Comparison of ENCODE assay signal across 8 mouse cellular contexts in genomic region chr8:109691769-109692168, GRCm38 (mm10). TPM values are rescaled to one million over a fixed set of nuclear protein-coding genes. Genes with fewer than 3 reads are reported as not detected.
DNase-seq lines count a peak whose midpoint lies in the region; ATAC-seq and TF ChIP-seq lines count a peak whose summit lies in the region.

No protein-coding gene starts in this region.

- H3K27ac ChIP-seq in liver, adult 2 months (replicated peaks; ENCODE audit: insufficient read depth, low read depth, low read length) = no peak overlapping the region
- H3K27ac ChIP-seq in forebrain, embryonic 11.5 days (ENCODE audit: low read depth, low read length) = no peak overlapping the region; the same call in 1 of the 2 replicates
- H3K27ac ChIP-seq in limb, embryonic 15.5 days = no peak overlapping the region
- H3K27ac ChIP-seq in neural tube, embryonic 14.5 days (ENCODE audit: low read depth, low read length) = no peak overlapping the region

- no peak overlapping the region for H3K4me3 ChIP-seq in liver, adult 2 months (ENCODE audit: insufficient read depth, low read depth, low read length)
- H3K4me3 ChIP-seq in forebrain, embryonic 11.5 days (ENCODE audit: low read depth, low read length) = peak overlapping the region; percentile 97
- peak overlapping the region; percentile 98 for H3K4me3 ChIP-seq in limb, embryonic 15.5 days
- H3K4me3 ChIP-seq in neural tube, embryonic 14.5 days (ENCODE audit: low read depth, low read length) = peak overlapping the region; percentile 70

- no peaks in the 10 kb centered on the region for H3K9me3 ChIP-seq in forebrain, embryonic 11.5 days (ENCODE audit: control insufficient read depth, low read length)
- H3K9me3 ChIP-seq in limb, embryonic 15.5 days = no peaks in the 10 kb centered on the region
- no peaks in the 10 kb centered on the region for H3K9me3 ChIP-seq in neural tube, embryonic 14.5 days (ENCODE audit: control insufficient read depth, low read length)

- no peak for DNase-seq in liver, adult 2 months (ENCODE audit: extremely low read depth, low read depth, low spot score)
- DNase-seq in liver = no peak
- DNase-seq in forebrain, embryonic 11.5 days (ENCODE audit: low spot score) = peak; percentile 54
- no peak for DNase-seq in urinary bladder, postnatal 4 days (ENCODE audit: low spot score in 2 of 2)

- no peaks in the 10 kb centered on the region for H3K36me3 ChIP-seq in liver, adult 2 months (ENCODE audit: control insufficient read depth, insufficient read depth, low read length)
- no peaks in the 10 kb centered on the region for H3K36me3 ChIP-seq in forebrain, embryonic 11.5 days (ENCODE audit: control insufficient read depth, insufficient read depth, low read length)
- no peaks in the 10 kb centered on the region for H3K36me3 ChIP-seq in limb, embryonic 15.5 days
- no peaks in the 10 kb centered on the region for H3K36me3 ChIP-seq in neural tube, embryonic 14.5 days (ENCODE audit: control insufficient read depth, insufficient read depth, low read length)

- peaks cover 13% of the 10 kb centered on the region for H3K4me1 ChIP-seq in liver, adult 2 months (ENCODE audit: control insufficient read depth, insufficient read depth, low read length)
- H3K4me1 ChIP-seq in forebrain, embryonic 11.5 days (replicated peaks; ENCODE audit: control insufficient read depth, insufficient read depth, low read length) = peaks cover 4% of the 10 kb centered on the region; the same call in 1 of the 2 replicates
- peaks cover 25% of the 10 kb centered on the region for H3K4me1 ChIP-seq in limb, embryonic 15.5 days
- peaks cover 19% of the 10 kb centered on the region; the same call in 1 of the 2 replicates for H3K4me1 ChIP-seq in neural tube, embryonic 14.5 days (ENCODE audit: control insufficient read depth, insufficient read depth, low read length)

- 0 out of 2 replicates have a peak, but pooled peaks have one; percentile 15 for TF ChIP-seq CTCF in liver, adult 2 months (IDR thresholded peaks at IDR 0.05; ENCODE audit: low read depth, low read length)

- WGBS in liver, adult 2 months = 50% methylated on average over 5 of the region's 5 CpGs
- WGBS in forebrain, embryonic 11.5 days = 65% methylated on average over 5 of the region's 5 CpGs
- WGBS in limb, embryonic 15.5 days = 38% methylated on average over 5 of the region's 5 CpGs
- 51% methylated on average over 5 of the region's 5 CpGs for WGBS in neural tube, embryonic 14.5 days

- no peaks in the 10 kb centered on the region for H3K27me3 ChIP-seq in liver, adult 2 months (ENCODE audit: control insufficient read depth, insufficient read depth, low read length)
- no peaks in the 10 kb centered on the region for H3K27me3 ChIP-seq in forebrain, embryonic 11.5 days (ENCODE audit: control insufficient read depth, insufficient read depth, low read length)
- H3K27me3 ChIP-seq in limb, embryonic 15.5 days = no peaks in the 10 kb centered on the region
- no peaks in the 10 kb centered on the region for H3K27me3 ChIP-seq in neural tube, embryonic 14.5 days (ENCODE audit: control insufficient read depth, insufficient read depth, low read length)

- H3K4me2 ChIP-seq in forebrain, embryonic 11.5 days (ENCODE audit: low read depth, low read length, severe bottlenecking) = peak overlapping the region; percentile 48
- peak overlapping the region; percentile 49 for H3K4me2 ChIP-seq in limb, embryonic 15.5 days
- peak overlapping the region; percentile 83 for H3K4me2 ChIP-seq in neural tube, embryonic 14.5 days (ENCODE audit: low read depth, low read length)

- ATAC-seq in activated CD4-positive, CD25-positive, alpha-beta regulatory T cell, adult 4 months = peak; percentile 9
- no peak for ATAC-seq in forebrain, embryonic 11.5 days (replicated peaks; ENCODE audit: low FRiP score)
- ATAC-seq in limb, embryonic 15.5 days (ENCODE audit: insufficient number of reproducible peaks, low FRiP score, low TSS enrichment, low read depth) = no peak
- ATAC-seq in neural tube, embryonic 14.5 days (ENCODE audit: low read depth) = no peak
- no peak for ATAC-seq in inflammation-experienced regulatory T-cells, adult 6 months

- no peak for TF ChIP-seq POLR2A in liver, adult 2 months (IDR thresholded peaks at IDR 0.05; ENCODE audit: extremely low read depth, insufficient read depth, low read length)

- H3K9ac ChIP-seq in liver, adult 2 months (ENCODE audit: low read depth, low read length) = no peak overlapping the region
- H3K9ac ChIP-seq in forebrain, embryonic 11.5 days (ENCODE audit: low read length) = peak overlapping the region; percentile 97
- H3K9ac ChIP-seq in limb, embryonic 15.5 days = 0 out of 2 replicates have a peak overlapping the region, but pooled peaks have one; percentile 94
- H3K9ac ChIP-seq in neural tube, embryonic 14.5 days (replicated peaks; ENCODE audit: low read depth, low read length) = peak overlapping the region; percentile 83; the same call in 1 of the 2 replicates

- peaks cover 34% of the 10 kb centered on the region for H3K79me2 ChIP-seq in liver, adult 2 months (ENCODE audit: control insufficient read depth, insufficient read depth, low read length)

RNA-seq across cellular contexts. Expression of gene Ist1, which starts 1.3 kb away (rescaled TPM):
- total RNA-seq in liver, adult 2 months (2014; rRNA removed) = 31.8 and 31.9 TPM in 2 replicates
- polyA plus RNA-seq in liver, adult 2 months (2012; rRNA removed) = 24.6 and 26.1 TPM in 2 replicates
- polyA plus RNA-seq in activated CD4-positive, CD25-positive, alpha-beta regulatory T cell, adult 4 months (2017; shearing (Covaris generic)) = 100 to 1,000 TPM; 128 to 129 TPM
- 172 and 186 TPM in 2 replicates for polyA plus RNA-seq in forebrain, embryonic 11.5 days (2014; fragmentation: Nextera tagmentation; extraction: Ambion mirVana)
- polyA plus RNA-seq in limb, embryonic 15.5 days (2015; fragmentation: Nextera tagmentation; extraction: Ambion mirVana) = 145 and 153 TPM in 2 replicates
- polyA plus RNA-seq in neural tube, embryonic 14.5 days (2014; fragmentation: Nextera tagmentation; extraction: Ambion mirVana) = 179 and 191 TPM in 2 replicates
- polyA plus RNA-seq in inflammation-experienced regulatory T-cells, adult 6 months (2017; shearing (Covaris generic)) = 100 to 1,000 TPM; 103 to 143 (median 127) TPM

RNA-seq across cellular contexts. Expression of gene Zfp821, which starts 13.6 kb away (rescaled TPM):
- 1.7 and 1.8 TPM in 2 replicates for total RNA-seq in liver, adult 2 months (2014; rRNA removed)
- 0.73 and 0.97 TPM in 2 replicates for polyA plus RNA-seq in liver, adult 2 months (2012; rRNA removed)
- polyA plus RNA-seq in activated CD4-positive, CD25-positive, alpha-beta regulatory T cell, adult 4 months (2017; shearing (Covaris generic)) = 1 to 10 TPM; 5.1 to 5.5 TPM
- 50.2 and 56.1 TPM in 2 replicates for polyA plus RNA-seq in forebrain, embryonic 11.5 days (2014; fragmentation: Nextera tagmentation; extraction: Ambion mirVana)
- polyA plus RNA-seq in limb, embryonic 15.5 days (2015; fragmentation: Nextera tagmentation; extraction: Ambion mirVana) = 20.9 and 23.7 TPM in 2 replicates
- polyA plus RNA-seq in neural tube, embryonic 14.5 days (2014; fragmentation: Nextera tagmentation; extraction: Ambion mirVana) = 73.9 and 82.2 TPM in 2 replicates
- 1 to 10 TPM; 3.5 to 9.7 (median 6.0) TPM for polyA plus RNA-seq in inflammation-experienced regulatory T-cells, adult 6 months (2017; shearing (Covaris generic))

RNA-seq across cellular contexts. Expression of gene Atxn1l, which starts 45.8 kb away (rescaled TPM):
- 6.3 and 7.5 TPM in 2 replicates for total RNA-seq in liver, adult 2 months (2014; rRNA removed)
- 5.9 and 6.2 TPM in 2 replicates for polyA plus RNA-seq in liver, adult 2 months (2012; rRNA removed)
- 1 to 10 TPM; 2.2 to 2.8 TPM for polyA plus RNA-seq in activated CD4-positive, CD25-positive, alpha-beta regulatory T cell, adult 4 months (2017; shearing (Covaris generic))
- 8.3 and 8.6 TPM in 2 replicates for polyA plus RNA-seq in forebrain, embryonic 11.5 days (2014; fragmentation: Nextera tagmentation; extraction: Ambion mirVana)
- 6.4 and 7.6 TPM in 2 replicates for polyA plus RNA-seq in limb, embryonic 15.5 days (2015; fragmentation: Nextera tagmentation; extraction: Ambion mirVana)
- 3.7 and 4.0 TPM in 2 replicates for polyA plus RNA-seq in neural tube, embryonic 14.5 days (2014; fragmentation: Nextera tagmentation; extraction: Ambion mirVana)
- polyA plus RNA-seq in inflammation-experienced regulatory T-cells, adult 6 months (2017; shearing (Covaris generic)) = 1 to 10 TPM; 3.0 to 4.6 (median 3.2) TPM
